Mouse (Mus musculus) thymus, postnatal 10 days (tissue): ENCODE measurements around the gene Prf1.

ENCODE experiments used
- DNase-seq, 2 experiments: peaks; one replicate each; pipeline ENCODE4 v3.0.0; 2021; ENCODE audit warnings: low spot score in 2 of 2

Gene Prf1

GRCm38 (mm10) chr10:61297477-61297876 lies at the start of gene Prf1:
Gene Prf1, plus strand, starts transcription at chr10:61297833.
- DNase-seq = peak; percentile 70 to 73

GRCm38 (mm10) chr10:61248596-61249114 lies 49.0 kb upstream of the Prf1 start:
- DNase-seq = no peak

- DNase-seq = no peak
These were observed 47.7 kb upstream of the Prf1 start for GRCm38 (mm10) chr10:61249951-61250350.

GRCm38 (mm10) chr10:61254761-61255160 lies 42.9 kb upstream of the Prf1 start:
- no peak for DNase-seq

- DNase-seq = no peak
These were observed 42.4 kb upstream of the Prf1 start for GRCm38 (mm10) chr10:61255190-61255589.

GRCm38 (mm10) chr10:61256665-61257064 lies 41.0 kb upstream of the Prf1 start:
- no peak for DNase-seq

GRCm38 (mm10) chr10:61258131-61258530 lies 39.5 kb upstream of the Prf1 start:
- no peak for DNase-seq

- no peak for DNase-seq
These were observed 36.1 kb upstream of the Prf1 start for GRCm38 (mm10) chr10:61261229-61262156.

GRCm38 (mm10) chr10:61263606-61264005 lies 34.0 kb upstream of the Prf1 start:
- DNase-seq = no peak

- no peak for DNase-seq
These were observed 30.3 kb upstream of the Prf1 start for GRCm38 (mm10) chr10:61267378-61267777.

- no peak for DNase-seq
These were observed 25.5 kb upstream of the Prf1 start for GRCm38 (mm10) chr10:61272089-61272626.

GRCm38 (mm10) chr10:61272631-61273030 lies 25.0 kb upstream of the Prf1 start:
- DNase-seq = no peak

GRCm38 (mm10) chr10:61273081-61273843 lies 24.4 kb upstream of the Prf1 start, which contains the start of gene Adamts14:
Gene Adamts14, minus strand, starts transcription at chr10:61273438.
- peak in 1 of 2 experiments; percentile 20 for DNase-seq

GRCm38 (mm10) chr10:61273844-61274215 lies 23.8 kb upstream of the Prf1 start:
- DNase-seq = no peak

GRCm38 (mm10) chr10:61274532-61274931 lies 23.1 kb upstream of the Prf1 start:
- DNase-seq = no peak

GRCm38 (mm10) chr10:61275669-61276110 lies 21.9 kb upstream of the Prf1 start:
- DNase-seq = no peak

- DNase-seq = no peak
These were observed 20.6 kb upstream of the Prf1 start for GRCm38 (mm10) chr10:61277051-61277450.

GRCm38 (mm10) chr10:61277918-61278674 lies 19.5 kb upstream of the Prf1 start:
- no peak for DNase-seq

- no peak for DNase-seq
These were observed 16.5 kb upstream of the Prf1 start for GRCm38 (mm10) chr10:61281115-61281514.

GRCm38 (mm10) chr10:61284309-61284708 lies 13.3 kb upstream of the Prf1 start:
- DNase-seq = no peak

- no peak for DNase-seq
These were observed 12.4 kb upstream of the Prf1 start for GRCm38 (mm10) chr10:61285271-61285670.
